Mouse (Mus musculus): ENCODE measurements at regions not wholly inside any gene's neighbourhood (a gene's known extent, or its start where the extent isn't known, plus 50 kb on each side); places are given as distances from the start of the nearest gene placed in this dataset.

DNA sequence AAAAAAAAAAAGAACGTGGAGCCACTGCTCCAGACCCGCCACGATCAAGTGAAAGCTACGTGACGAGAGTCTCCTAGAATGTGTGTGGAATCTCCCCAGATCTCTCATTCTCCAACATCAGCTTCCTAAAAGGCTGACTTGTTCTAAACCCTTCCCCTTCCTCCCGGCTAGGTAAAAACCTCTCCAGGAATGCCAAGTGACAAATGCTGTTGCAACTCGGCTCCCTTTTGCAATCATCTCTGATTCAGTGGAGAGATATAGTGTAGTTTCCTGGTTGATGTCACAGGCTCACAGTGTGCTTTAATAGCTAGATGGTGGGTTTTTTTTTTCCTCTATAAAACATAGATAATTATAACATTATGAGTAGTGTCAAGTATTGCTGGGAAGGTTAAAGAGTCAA is 57.6 kb upstream of the Crim1 start:
- no peak overlapping the region for H3K9ac ChIP-seq (ENCODE audit: low read depth, low read length)
- no peak overlapping the region for H3K4me2 ChIP-seq (replicated peaks; ENCODE audit: low read depth)
- no peaks in the 10 kb centered on the region for H3K4me1 ChIP-seq (replicated peaks; ENCODE audit: control insufficient read depth, insufficient read depth, low read length)
- ATAC-seq: no peak
- H3K27ac ChIP-seq (ENCODE audit: low read depth, low read length): no peak overlapping the region
- no peak for TF ChIP-seq CTCF (IDR thresholded peaks at IDR 0.05; ENCODE audit: low read depth)
- WGBS: 80% methylated on average over 7 of the region's 7 CpGs
- H3K36me3 ChIP-seq (ENCODE audit: control insufficient read depth, insufficient read depth): no peaks in the 10 kb centered on the region
- no peak overlapping the region for H3K4me3 ChIP-seq (ENCODE audit: low read depth, low read length)
- no peaks in the 10 kb centered on the region for H3K9me3 ChIP-seq (ENCODE audit: control insufficient read depth)
- H3K27me3 ChIP-seq (replicated peaks; ENCODE audit: control insufficient read depth, insufficient read depth, low read length): no peaks in the 10 kb centered on the region

GRCm38 (mm10) chr17:78145335-78145734 is 54.7 kb upstream of the Crim1 start:
- Histone ChIP-seq H3K4me1 (replicated peaks; ENCODE audit: control insufficient read depth, insufficient read depth, low read length) (no peaks in the 10 kb centered on the region), H3K4me3 (ENCODE audit: low read depth, low read length) (no peak overlapping the region), H3K4me2 (replicated peaks; ENCODE audit: low read depth) (no peak overlapping the region), H3K27ac (ENCODE audit: low read depth, low read length) (no peak overlapping the region), H3K9ac (ENCODE audit: low read depth, low read length) (no peak overlapping the region), H3K36me3 (ENCODE audit: control insufficient read depth, insufficient read depth) (no peaks in the 10 kb centered on the region), H3K27me3 (replicated peaks; ENCODE audit: control insufficient read depth, insufficient read depth, low read length) (no peaks in the 10 kb centered on the region), H3K9me3 (ENCODE audit: control insufficient read depth) (no peaks in the 10 kb centered on the region)
- WGBS: 34% methylated on average over 4 of the region's 4 CpGs
- TF ChIP-seq CTCF (IDR thresholded peaks at IDR 0.05; ENCODE audit: low read depth): no peak
- no peak for ATAC-seq

All from intestine, postnatal 0 days (tissue).